Mouse (Mus musculus): ENCODE data around the gene Fchsd2.

DNA sequence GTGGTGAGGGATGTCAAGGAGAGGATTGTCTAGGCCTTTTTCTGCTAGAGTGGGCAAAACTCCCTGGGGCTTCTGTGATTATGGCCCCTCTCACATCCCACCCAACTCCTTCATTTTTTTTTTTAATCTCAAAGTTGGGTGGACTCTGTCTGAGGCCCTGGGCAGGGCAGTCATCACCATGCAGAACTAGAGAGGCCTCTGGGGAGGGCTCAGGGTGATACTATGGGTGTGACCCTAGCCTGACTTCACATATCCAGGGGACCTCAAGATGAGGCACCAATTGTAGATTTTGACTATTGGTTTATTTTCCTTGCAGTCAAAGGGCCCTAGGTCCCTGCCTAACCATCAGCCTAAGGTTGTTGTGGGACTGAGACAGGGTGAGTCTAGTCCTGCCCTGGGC is 223.0 kb downstream of the Fchsd2 start:
- TF ChIP-seq POLR2A (IDR thresholded peaks at IDR 0.05; ENCODE audit: extremely low read depth, insufficient read depth, low read length) (no peak), CTCF (IDR thresholded peaks at IDR 0.05; ENCODE audit: extremely low read depth, insufficient read depth, low read length) (no peak)
